Mouse (Mus musculus) frontal cortex, postnatal 36 days (tissue): ENCODE measurements around the gene 1700015G11Rik.

Experiments
- DNase-seq, 2 experiments: peaks; one replicate each; pipeline ENCODE4 v3.0.0; 2022; ENCODE audit warnings: low spot score in 2 of 2

The 1700015G11Rik gene

DNA sequence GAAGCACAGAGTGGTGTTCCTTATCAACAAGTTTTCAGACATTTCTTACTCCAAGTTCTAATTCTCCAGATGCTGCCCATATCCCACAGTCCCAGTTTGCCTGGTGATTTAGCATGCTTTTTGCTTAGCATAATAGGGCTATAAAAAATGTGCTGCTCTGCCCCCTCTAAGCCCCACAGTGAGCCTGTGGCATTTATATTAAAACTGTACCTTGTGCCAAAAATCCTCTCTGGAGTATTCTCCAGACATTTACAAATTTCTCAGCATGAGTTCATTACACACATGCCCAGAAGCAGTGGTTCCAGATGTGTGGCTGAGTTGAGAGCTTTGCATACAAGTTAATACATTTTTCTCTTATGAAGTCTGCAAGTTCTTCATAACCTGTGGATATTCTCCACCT lies 46.1 kb downstream of the 1700015G11Rik start:
- no peak for DNase-seq

DNA sequence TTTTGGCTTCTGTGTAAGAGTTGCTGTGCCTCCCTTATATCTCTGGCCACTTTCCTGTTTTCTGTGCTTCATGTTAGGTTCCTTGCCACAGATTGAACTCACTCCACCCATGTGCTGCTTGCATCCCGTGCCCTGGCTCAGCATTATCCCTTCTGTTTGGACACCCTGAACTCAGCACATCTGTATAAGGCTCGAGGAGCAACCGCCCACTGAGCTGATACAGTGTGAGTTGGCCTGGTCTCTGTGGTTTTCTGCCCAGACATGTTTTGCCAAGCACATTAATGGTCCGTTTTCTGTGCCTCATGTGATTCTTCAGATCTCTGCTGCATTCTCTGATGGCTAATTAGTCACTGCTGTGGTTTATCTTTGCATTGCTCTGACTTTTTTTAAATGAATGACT lies 47.9 kb downstream of the 1700015G11Rik start:
- no peak for DNase-seq

DNA sequence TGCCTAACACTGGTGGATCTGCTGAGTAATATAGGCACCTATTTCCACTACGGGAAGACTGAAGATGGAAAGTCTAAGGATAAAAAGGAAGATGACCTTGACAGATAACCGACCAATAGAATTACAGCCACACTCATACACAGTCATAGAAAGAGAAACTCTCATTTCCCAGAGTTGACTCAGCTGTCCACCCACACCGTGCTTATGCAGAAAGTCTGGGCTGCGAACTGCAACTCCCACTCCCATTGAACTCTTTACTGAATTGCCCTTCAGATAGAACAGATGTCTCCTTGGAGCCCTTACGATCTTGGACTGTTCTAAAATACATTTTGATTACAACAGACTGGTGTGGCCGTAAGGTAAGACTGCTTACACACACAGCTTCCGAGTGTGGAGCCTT lies 50.8 kb downstream of the 1700015G11Rik start:
- peak; percentile 51 to 54 for DNase-seq

DNA sequence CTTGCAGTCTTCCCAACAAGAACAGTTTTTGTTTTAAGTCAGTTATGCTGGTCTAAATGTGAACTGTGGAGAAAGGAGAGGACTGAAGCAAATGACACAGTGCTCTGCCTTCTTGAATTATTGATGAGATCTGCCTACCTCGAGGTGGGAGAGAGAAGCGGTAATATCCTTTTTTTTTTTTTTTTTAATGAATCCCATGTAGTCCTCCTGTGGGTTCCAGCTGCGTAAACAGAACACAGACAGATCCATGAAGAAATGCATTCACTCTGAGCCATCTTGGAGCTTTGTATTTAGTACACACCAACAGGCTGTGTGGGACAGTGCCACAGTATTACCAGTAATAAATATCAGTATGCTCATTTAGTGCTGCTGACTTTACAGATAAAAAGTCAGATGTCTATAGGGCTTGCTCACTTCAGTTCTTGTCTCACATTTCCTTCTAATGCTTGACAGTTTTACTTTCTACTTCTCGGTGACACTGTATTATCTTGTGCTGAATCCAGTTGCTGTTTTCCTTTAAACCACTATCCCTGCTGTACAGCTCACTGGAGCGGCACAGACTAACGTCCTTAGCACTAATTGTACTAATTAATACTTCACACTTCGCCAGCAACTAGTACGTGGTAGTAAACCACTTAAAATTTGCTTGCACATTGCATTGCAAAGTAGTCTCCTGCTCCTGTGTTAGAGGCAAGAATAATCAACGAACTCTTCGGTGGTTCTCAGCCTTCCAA lies 53.1 kb downstream of the 1700015G11Rik start:
- DNase-seq, result no peak
